Mouse (Mus musculus) adrenal gland, adult 2 months (tissue): ENCODE data around the gene Ankrd49. TPM values are rescaled to one million over a fixed set of nuclear protein-coding genes. Genes with fewer than 3 reads are reported as not detected.
A peak's percentile ranks its signal among the peaks of the same experiment; 100 is the strongest.

Experiments used
- DNase-seq: peaks from one replicate; pipeline ENCODE4 v3.0.0; 2021
- polyA plus RNA-seq: library from polyadenylated mRNA; depleted of rRNA; stranded (reverse); fragments of >200 nt; gene quantifications from 2 replicates; pipeline ENCODE4 v1.2.3, GENCODE M21; 2012; rRNA removed
- total RNA-seq, 2 experiments: library from RNA; stranded (reverse); gene quantifications; 2 replicates each; pipeline ENCODE4 v1.2.3; 2021

Ankrd49 gene
- total and polyA plus RNA-seq, 3 experiments, result 1.6 to 13.3 (median 13.3) TPM

- DNase-seq, result no peak
Observed at GRCm38 (mm10) chr9:14740151-14740924, 44.3 kb downstream of the Ankrd49 start, which contains the start of gene Piwil4. Gene Piwil4 (minus strand): TSS chr9:14740733.

- DNase-seq, result peak; percentile 44
Observed at GRCm38 (mm10) chr9:14739498-14740150, 45.0 kb downstream of the Ankrd49 start.

- DNase-seq, result peak; percentile 38
Observed at GRCm38 (mm10) chr9:14730941-14731541, 53.6 kb downstream of the Ankrd49 start.

Other genes starting within 250 kb of the Ankrd49 start
- 10 to 100 TPM; 31.8 to 46.0 TPM for gene Amotl1, start 139.8 kb downstream of the Ankrd49 start, total RNA-seq
- 22.2 and 27.0 TPM in 2 replicates for gene Amotl1, start 139.8 kb downstream of the Ankrd49 start, polyA plus RNA-seq
- gene Piwil4, start 44.1 kb downstream of the Ankrd49 start, total RNA-seq, result under 1 TPM in 1 of 2 experiments, not detected in 1; 0.14 TPM
- 0.10 and 0.16 TPM in 2 replicates for gene Piwil4, start 44.1 kb downstream of the Ankrd49 start, polyA plus RNA-seq
- 1 to 10 TPM in 1 of 2 experiments, under 1 TPM in 1; 0.35 to 2.0 TPM for gene Fut4, start 32.5 kb downstream of the Ankrd49 start, total RNA-seq
- gene Fut4, start 32.5 kb downstream of the Ankrd49 start, polyA plus RNA-seq, result 1.7 and 1.8 TPM in 2 replicates
- not detected for gene 1700012B09Rik, start 13.8 kb downstream of the Ankrd49 start, total RNA-seq
- not detected in 2 replicates for gene 1700012B09Rik, start 13.8 kb downstream of the Ankrd49 start, polyA plus RNA-seq
- gene Mre11a, start 202 bp downstream of the Ankrd49 start, total RNA-seq, result 10 to 100 TPM; 14.5 to 17.3 TPM
- 1.1 and 1.5 TPM in 2 replicates for gene Mre11a, start 202 bp downstream of the Ankrd49 start, polyA plus RNA-seq
- not detected for gene Gpr83, start 75.4 kb upstream of the Ankrd49 start, total RNA-seq
- 0.20 and 0.31 TPM in 2 replicates for gene Gpr83, start 75.4 kb upstream of the Ankrd49 start, polyA plus RNA-seq
- not detected for gene Izumo1r, start 119.1 kb upstream of the Ankrd49 start, total RNA-seq
- gene Izumo1r, start 119.1 kb upstream of the Ankrd49 start, polyA plus RNA-seq, result 0.17 TPM in 1 of 2 replicates, not detected in the other